Mouse (Mus musculus) neural tube, embryonic 14.5 days (tissue): Measurements from ENCODE around the gene Mllt6. TPM values are rescaled to one million over a fixed set of nuclear protein-coding genes. Genes with fewer than 3 reads are reported as not detected.

Source experiments
- ATAC-seq: fragments of 200-750 bp; cut with Nextera tagmentation; 2 replicates; pipeline ENCODE4 v1.8.0; 2017; ENCODE audit warnings: low read depth, mild to moderate bottlenecking, moderate TSS enrichment, moderate library complexity
- H3K27ac ChIP-seq: fragments of 300-500 bp; sonication (generic); 2 replicates; pipeline ENCODE4 v1.5.1; 2014; ENCODE audit warnings: low read depth, mild to moderate bottlenecking, control low read depth, low read length, moderate library complexity, mixed read lengths
- H3K27me3 ChIP-seq: fragments of 300-500 bp; sonication (generic); 2 replicates; pipeline ENCODE4 v1.6.1; 2014; ENCODE audit warnings: low read length; ENCODE audit not compliant: control insufficient read depth, insufficient read depth
- H3K36me3 ChIP-seq: fragments of 300-500 bp; sonication (generic); 2 replicates; pipeline ENCODE4 v1.6.1; 2014; ENCODE audit warnings: low read length, mixed read lengths; ENCODE audit not compliant: control insufficient read depth, insufficient read depth
- H3K4me1 ChIP-seq: fragments of 300-500 bp; sonication (generic); 2 replicates; pipeline ENCODE4 v1.6.1; 2014; ENCODE audit warnings: low read length; ENCODE audit not compliant: control insufficient read depth, insufficient read depth
- H3K4me2 ChIP-seq: fragments of 300-500 bp; sonication (generic); 2 replicates; pipeline ENCODE4 v1.6.1; 2014; ENCODE audit warnings: mild to moderate bottlenecking, low read depth, low read length, control low read depth
- H3K4me3 ChIP-seq: fragments of 300-500 bp; sonication (generic); 2 replicates; pipeline ENCODE4 v1.5.1; 2014; ENCODE audit warnings: low read depth, low read length, control low read depth, mixed read lengths
- H3K9ac ChIP-seq: fragments of 300-500 bp; sonication (generic); replicated peaks from 2 replicates; pipeline ENCODE4 v1.6.1; 2014; ENCODE audit warnings: low read depth, mild to moderate bottlenecking, control low read depth, low read length, mixed read lengths
- H3K9me3 ChIP-seq: fragments of 300-500 bp; sonication (generic); 2 replicates; pipeline ENCODE4 v1.6.1; 2016; ENCODE audit warnings: low read length; ENCODE audit not compliant: control insufficient read depth
- WGBS: fragments of 180-500 bp; shearing (Covaris S2); extraction: QIAGEN DNeasy Blood & Tissue Kit; methylation state at CpG from one replicate; pipeline ENCODE4 v1.1.7; 2014; 5-methylcytosine and 5-hydroxymethylcytosine counted together
- polyA plus RNA-seq: library from polyadenylated mRNA; unstranded; fragments of >200 nt; fragmentation: Nextera tagmentation; extraction: Ambion mirVana; gene quantifications from 2 replicates; pipeline ENCODE4 v1.2.1, GENCODE M21; 2014

Gene Mllt6
- polyA plus RNA-seq, 1 experiment from 2014 or later: 4.7 TPM

- Histone ChIP-seq H3K36me3 (peaks cover 23% of the 10 kb centered on the region), H3K9me3 (no peaks in the 10 kb centered on the region), H3K4me3 (peak overlapping the region; percentile 4; the same call in 1 of the 2 replicates), H3K4me1 (peaks cover 39% of the 10 kb centered on the region), H3K27me3 (no peaks in the 10 kb centered on the region), H3K27ac (peak overlapping the region; percentile 62), H3K9ac (no peak overlapping the region), H3K4me2 (peak overlapping the region; percentile 21)
- peak; percentile 7; the same call in 1 of the 2 replicates for ATAC-seq
- WGBS: 53% methylated on average over 17 of the region's 17 CpGs
These were observed 31.9 kb downstream of the Mllt6 start for GRCm38 (mm10) chr11:97694921-97695711.

- Histone ChIP-seq H3K27ac (peak overlapping the region; percentile 56), H3K4me2 (peak overlapping the region; percentile 21), H3K9ac (no peak overlapping the region; the same call in 1 of the 2 replicates), H3K9me3 (no peaks in the 10 kb centered on the region), H3K27me3 (no peaks in the 10 kb centered on the region), H3K4me3 (peak overlapping the region; percentile 4; the same call in 1 of the 2 replicates), H3K36me3 (peaks cover 18% of the 10 kb centered on the region), H3K4me1 (peaks cover 39% of the 10 kb centered on the region)
- 31% methylated on average over 9 of the region's 9 CpGs for whole genome bisulfite sequencing
- ATAC-seq: no peak
These were observed 32.6 kb downstream of the Mllt6 start for GRCm38 (mm10) chr11:97695712-97696401.

GRCm38 (mm10) chr11:97696669-97697068 is 33.5 kb downstream of the Mllt6 start:
- no peak overlapping the region for H3K9ac ChIP-seq
- H3K27me3 ChIP-seq: no peaks in the 10 kb centered on the region
- peaks cover 10% of the 10 kb centered on the region for H3K36me3 ChIP-seq
- H3K4me1 ChIP-seq: peaks cover 46% of the 10 kb centered on the region
- no peak overlapping the region for H3K4me2 ChIP-seq
- WGBS: 71% methylated on average over 8 of the region's 8 CpGs
- H3K27ac ChIP-seq: no peak overlapping the region
- no peak overlapping the region for H3K4me3 ChIP-seq
- H3K9me3 ChIP-seq: no peaks in the 10 kb centered on the region
- no peak for ATAC-seq

- H3K4me2 ChIP-seq: peak overlapping the region; percentile 88
- H3K4me1 ChIP-seq: peaks cover 50% of the 10 kb centered on the region
- ATAC-seq: no peak
- no peaks in the 10 kb centered on the region for H3K27me3 ChIP-seq
- WGBS: 55% methylated on average over 11 of the region's 11 CpGs
- H3K9me3 ChIP-seq: no peaks in the 10 kb centered on the region
- peaks cover 3% of the 10 kb centered on the region; the same call in 1 of the 2 replicates for H3K36me3 ChIP-seq
- peak overlapping the region; percentile 85 for H3K9ac ChIP-seq
- H3K4me3 ChIP-seq: peak overlapping the region; percentile 86
- peak overlapping the region; percentile 88; the same call in 1 of the 2 replicates for H3K27ac ChIP-seq
These were observed 34.1 kb downstream of the Mllt6 start for GRCm38 (mm10) chr11:97697199-97697890.

GRCm38 (mm10) chr11:97697891-97698529 is 34.8 kb downstream of the Mllt6 start:
- Histone ChIP-seq H3K4me2 (peak overlapping the region; percentile 88), H3K27me3 (no peaks in the 10 kb centered on the region), H3K27ac (peak overlapping the region; percentile 88), H3K9me3 (no peaks in the 10 kb centered on the region), H3K9ac (peak overlapping the region; percentile 85), H3K36me3 (no peaks in the 10 kb centered on the region), H3K4me1 (peaks cover 50% of the 10 kb centered on the region), H3K4me3 (peak overlapping the region; percentile 86)
- 1% methylated on average over 14 of the region's 14 CpGs for WGBS
- ATAC-seq: no peak

- peak overlapping the region; percentile 88 for H3K27ac ChIP-seq
- H3K4me3 ChIP-seq: peak overlapping the region; percentile 86
- 1% methylated on average over 62 of the region's 63 CpGs for WGBS
- H3K36me3 ChIP-seq: no peaks in the 10 kb centered on the region
- peak overlapping the region; percentile 88 for H3K4me2 ChIP-seq
- peak overlapping the region; percentile 85 for H3K9ac ChIP-seq
- no peaks in the 10 kb centered on the region for H3K9me3 ChIP-seq
- 0 out of 2 replicates have a peak, but pooled peaks have one; percentile 0 for ATAC-seq
- H3K4me1 ChIP-seq: peaks cover 52% of the 10 kb centered on the region
- no peaks in the 10 kb centered on the region for H3K27me3 ChIP-seq
These were observed 35.8 kb downstream of the Mllt6 start for GRCm38 (mm10) chr11:97698741-97699611.

- 0% methylated on average over 5 of the region's 9 CpGs for WGBS
- Histone ChIP-seq H3K4me1 (peaks cover 53% of the 10 kb centered on the region), H3K9me3 (no peaks in the 10 kb centered on the region), H3K27me3 (no peaks in the 10 kb centered on the region), H3K36me3 (no peaks in the 10 kb centered on the region), H3K27ac (peak overlapping the region; percentile 88), H3K9ac (peak overlapping the region; percentile 85), H3K4me2 (peak overlapping the region; percentile 80), H3K4me3 (peak overlapping the region; percentile 86)
- ATAC-seq: peak; percentile 31
These were observed 36.4 kb downstream of the Mllt6 start for GRCm38 (mm10) chr11:97699626-97700002.
